ENCODE assay signal across 8 mouse cellular contexts in the genomic region with DNA sequence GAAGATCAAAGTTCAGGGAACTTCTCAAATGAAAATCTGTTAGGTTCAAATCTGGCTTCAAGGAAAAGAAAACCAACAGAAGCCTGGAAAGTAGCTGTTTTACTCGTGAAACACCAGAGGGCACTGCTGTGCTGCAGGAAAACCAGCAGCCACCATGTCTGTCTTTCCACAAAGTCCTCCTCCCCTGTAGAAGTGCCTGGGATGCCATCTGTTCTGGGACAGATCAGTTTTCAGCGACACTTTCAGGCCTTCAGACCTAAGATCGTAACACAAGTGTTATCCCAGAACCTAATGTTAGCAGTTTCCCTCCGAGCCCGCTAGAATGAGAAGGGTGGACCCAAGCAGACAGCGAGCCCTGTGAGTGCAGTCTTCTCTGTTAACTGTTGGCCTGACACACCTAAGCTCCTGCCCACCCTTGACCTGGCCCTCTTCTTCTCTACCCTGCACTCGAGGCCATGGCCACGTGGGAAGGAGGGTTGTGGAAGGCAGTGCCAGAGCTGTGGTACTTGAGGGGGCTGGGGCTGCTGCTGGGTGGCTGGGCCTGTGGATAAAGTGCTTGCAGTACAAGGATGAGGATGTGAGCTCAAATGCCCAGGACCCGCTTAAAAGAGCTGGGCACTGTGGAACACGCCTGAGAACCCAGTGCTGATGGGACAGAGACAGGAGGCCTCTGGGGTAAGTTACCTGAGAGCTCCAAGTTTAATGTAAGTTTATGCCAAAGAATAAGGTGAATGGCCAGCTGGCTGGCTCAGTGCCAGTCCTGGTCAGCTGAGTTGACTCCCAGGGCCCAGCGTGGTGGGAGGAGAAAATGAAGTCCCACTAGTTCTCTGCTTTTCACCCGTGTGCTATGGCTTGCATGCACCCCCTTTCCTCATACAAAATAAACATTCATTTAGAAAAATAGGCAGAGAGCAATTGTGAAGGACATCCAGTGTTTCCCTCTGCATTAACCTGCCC. TPM values are rescaled to one million over a fixed set of nuclear protein-coding genes. Genes with fewer than 3 reads are reported as not detected.
DNase-seq lines count a peak whose midpoint lies in the region; ATAC-seq and TF ChIP-seq lines count a peak whose summit lies in the region.
"Not testable (repeated sequence)": the region's sequence is repeated elsewhere in the genome, so short reads cannot be mapped to it uniquely, and the experiment has no call there.

No protein-coding gene starts in this region.

- DNase-seq in brain, embryonic 18.5 days (ENCODE audit: low read depth, low spot score), result peak; percentile 63
- peak; percentile 65 to 85 for DNase-seq in heart, postnatal 10 days
- peak; percentile 65 to 75 for DNase-seq in kidney, postnatal 25 days
- peak; percentile 54 for DNase-seq in liver, embryonic 13.5 days
- peak; percentile 49 for DNase-seq in splenic B cell, adult 2 months (ENCODE audit: low read depth, low spot score)

- H3K79me2 ChIP-seq in myocyte (ENCODE audit: control insufficient read depth, insufficient read depth), result not testable (repeated sequence)

- peak; percentile 61 for TF ChIP-seq CTCF in E14TG2a.4 (conservative IDR thresholded peaks at IDR 0.05; ENCODE audit: low read length)
- peak; percentile 72; the same call in 1 of the 2 replicates for TF ChIP-seq CTCF in embryonic fibroblast, embryonic 13.5 days (IDR thresholded peaks at IDR 0.05; ENCODE audit: borderline replicate concordance, insufficient read depth, low read length)

- WGBS in liver, embryonic 13.5 days (ENCODE audit: insufficient replicate concordance), result 47% methylated on average over 12 of the region's 12 CpGs

- not testable (repeated sequence) for H3K4me3 ChIP-seq in E14TG2a.4 (replicated peaks; ENCODE audit: low read length); embryonic fibroblast, embryonic 13.5 days (ENCODE audit: insufficient read depth, low read length); liver, embryonic 13.5 days (replicated peaks); myocyte

- H3K9ac ChIP-seq in liver, embryonic 13.5 days, result peak overlapping the region; percentile 65; the same call in 1 of the 2 replicates

- ATAC-seq in liver, embryonic 13.5 days (ENCODE audit: low read depth), result not testable (repeated sequence)

- intact Hi-C loops in heart, postnatal 10 days (cut with DNase I), result loop anchor here (1.0 to 10.0 kb wide), 5 partner anchors 26 to 532 kb away; a partner anchor contains a TSS

- not testable (repeated sequence) for H3K27ac ChIP-seq in embryonic fibroblast, embryonic 13.5 days (ENCODE audit: insufficient read depth, low read length)
- peak overlapping the region; percentile 97 for H3K27ac ChIP-seq in liver, embryonic 13.5 days

- not testable (repeated sequence) for H3K4me2 ChIP-seq in liver, embryonic 13.5 days
- H3K4me2 ChIP-seq in myocyte (ENCODE audit: low read depth), result peak overlapping the region; percentile 16

- not testable (repeated sequence) for H3K27me3 ChIP-seq in E14TG2a.4 (ENCODE audit: insufficient read depth, low read length); liver, embryonic 13.5 days; myocyte (ENCODE audit: control insufficient read depth, insufficient read depth, insufficient read length); splenic B cell, adult 2 months (ENCODE audit: control insufficient read depth, insufficient read depth, low read length, poor library complexity, severe bottlenecking)

- H3ac ChIP-seq in myocyte (ENCODE audit: control insufficient read depth, insufficient read length), result not testable (repeated sequence)

- H3K9me3 ChIP-seq in E14TG2a.4 (ENCODE audit: low read length); liver, embryonic 13.5 days (replicated peaks): not testable (repeated sequence)

- H3K36me3 ChIP-seq in E14TG2a.4 (ENCODE audit: insufficient read depth, low read length); myocyte (ENCODE audit: control insufficient read depth, insufficient read depth); splenic B cell, adult 2 months (ENCODE audit: control insufficient read depth, insufficient read depth, low read length, poor library complexity, severe bottlenecking): not testable (repeated sequence)
- peaks cover 83% of the 10 kb centered on the region for H3K36me3 ChIP-seq in liver, embryonic 13.5 days

- H3K4me1 ChIP-seq in E14TG2a.4 (replicated peaks; ENCODE audit: low read depth, low read length); embryonic fibroblast, embryonic 13.5 days (ENCODE audit: control insufficient read depth, insufficient read depth, low read length): not testable (repeated sequence)
- H3K4me1 ChIP-seq in liver, embryonic 13.5 days (replicated peaks), result peaks cover 59% of the 10 kb centered on the region

- not testable (repeated sequence) for TF ChIP-seq POLR2A in embryonic fibroblast, embryonic 13.5 days (IDR thresholded peaks at IDR 0.05; ENCODE audit: low read depth, low read length); myocyte (IDR thresholded peaks at IDR 0.05; ENCODE audit: insufficient read length, low read depth)

TF ChIP-seq in myocyte, 11 proteins besides CTCF, POLR2A, EP300 and RAD21:
- peak in 1 of 3 experiments; percentile 31 for TF ChIP-seq MYOD1 (IDR thresholded peaks at IDR 0.05; ENCODE audit: control insufficient read depth in 1 of 3, insufficient read length in 2 of 3, low read depth in 2 of 3)

RNA-seq across cellular contexts. Expression of a gene that starts 22.9 kb away (rescaled TPM):
- 7.1 and 7.5 TPM in 2 replicates for polyA plus RNA-seq in embryonic fibroblast, embryonic 13.5 days (2011; ENCODE audit: insufficient read length, low read depth, missing spikeins)
- total RNA-seq in heart, postnatal 10 days (2021), result 1 to 10 TPM; 2.1 to 2.2 TPM
- 1.1 and 1.6 TPM in 2 replicates for polyA plus RNA-seq in liver, embryonic 13.5 days (2015; fragmentation: Nextera tagmentation; extraction: Ambion mirVana)
- 1.6 TPM for polyA plus RNA-seq in myocyte (2012; fragmentation: generic; extraction: Trizol)

RNA-seq across cellular contexts. Expression of a gene that starts 24.9 kb away (rescaled TPM):
- polyA plus RNA-seq in embryonic fibroblast, embryonic 13.5 days (2011; ENCODE audit: insufficient read length, low read depth, missing spikeins), result 1.1 TPM in 1 of 2 replicates, not detected in the other
- total RNA-seq in heart, postnatal 10 days (2021), result 1 to 10 TPM; 1.9 to 2.2 TPM
- 33.7 and 33.9 TPM in 2 replicates for polyA plus RNA-seq in liver, embryonic 13.5 days (2015; fragmentation: Nextera tagmentation; extraction: Ambion mirVana)
- polyA plus RNA-seq in myocyte (2012; fragmentation: generic; extraction: Trizol), result 2.0 TPM

Comparison
In these comparisons a context has a peak if more than half of its experiments do, and no peak if none do; other contexts are left out.
1. RNA of a gene that starts 24.9 kb away (polyA plus RNA-seq): 33.7 to 33.9 TPM in liver, embryonic 13.5 days; 2.0 TPM in myocyte (single experiment) and 1.1 TPM in embryonic fibroblast, embryonic 13.5 days; every median in the first group is over 10 times any median in the second.
2. Peak in every context shown above with its lines, with median percentiles within 50 percentile points of each other: DNase-seq.